Mouse (Mus musculus) stomach, postnatal 0 days (tissue): ENCODE results near the gene Rdh9.

Source experiments
- CTCF ChIP-seq: IDR thresholded peaks from 2 replicates; pipeline ENCODE4 v1.5.1; 2016; ENCODE audit warnings: antibody characterized with exemption, low read depth, mild to moderate bottlenecking, moderate library complexity
- EP300 ChIP-seq: optimal IDR thresholded peaks from 2 replicates; pipeline ENCODE3; 2016; ENCODE audit warnings: antibody characterized with exemption

DNA sequence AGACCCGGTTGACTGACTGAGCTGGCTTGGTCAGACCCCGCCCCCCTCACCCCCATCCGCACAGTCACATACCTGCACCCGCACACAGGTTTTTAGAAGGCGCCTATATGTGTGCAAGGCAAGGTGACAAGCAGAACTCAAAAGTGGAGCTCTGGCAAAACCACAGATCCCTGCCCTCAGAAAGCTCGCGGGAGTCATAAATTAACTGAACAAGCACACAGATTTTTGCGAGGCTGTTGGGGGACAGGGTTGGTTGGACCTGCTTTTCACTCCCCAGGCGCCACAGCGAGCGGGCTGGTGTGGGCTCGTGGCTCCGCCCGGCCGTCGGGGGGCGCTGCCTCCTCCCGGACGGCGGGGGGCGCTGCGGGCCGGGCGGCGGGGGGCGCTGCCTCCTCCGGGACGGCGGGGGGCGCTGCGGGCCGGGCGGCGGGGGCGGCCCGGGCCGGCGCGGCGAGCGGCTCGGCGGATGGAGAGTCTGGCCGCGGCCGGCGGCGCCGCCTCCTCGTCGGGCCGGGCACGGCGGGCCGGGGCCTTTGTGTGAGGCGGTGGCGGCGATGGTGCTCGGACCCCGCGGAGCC is 37.0 kb upstream of the Rdh9 start, which contains the start of gene Zbtb39:
- TF ChIP-seq CTCF (peak; percentile 63), EP300 (no peak)
